Mouse (Mus musculus): ENCODE measurements around the gene Fbxw2.
"Not testable (repeated sequence)": the region's sequence is repeated elsewhere in the genome, so short reads cannot be mapped to it uniquely, and the experiment has no call there.

Fbxw2 gene

GRCm38 (mm10) chr2:34810775-34811174 lies 15.3 kb downstream of the Fbxw2 start:
- DNase-seq: no peak

DNA sequence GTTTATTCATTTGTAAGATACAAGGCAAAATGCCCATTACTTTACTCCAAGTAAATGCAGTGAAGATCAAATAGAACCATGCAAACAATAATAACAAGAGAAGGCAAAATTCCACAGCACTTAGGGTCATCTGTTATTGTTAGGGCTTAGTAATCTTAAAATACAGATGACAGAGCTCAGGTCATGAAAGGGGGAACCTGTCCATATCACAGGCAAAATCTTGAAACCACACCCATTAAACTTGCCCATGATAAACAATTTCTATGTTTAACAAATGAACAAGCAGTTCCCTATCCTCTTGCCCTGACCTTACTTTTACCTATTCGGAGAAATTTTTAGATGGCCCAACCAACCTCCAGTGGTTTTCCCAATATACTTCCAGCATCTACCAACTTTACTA lies 16.5 kb downstream of the Fbxw2 start:
- no peak for DNase-seq

- no peak for DNase-seq
Measured at GRCm38 (mm10) chr2:34808057-34808456, 18.1 kb downstream of the Fbxw2 start.

DNA sequence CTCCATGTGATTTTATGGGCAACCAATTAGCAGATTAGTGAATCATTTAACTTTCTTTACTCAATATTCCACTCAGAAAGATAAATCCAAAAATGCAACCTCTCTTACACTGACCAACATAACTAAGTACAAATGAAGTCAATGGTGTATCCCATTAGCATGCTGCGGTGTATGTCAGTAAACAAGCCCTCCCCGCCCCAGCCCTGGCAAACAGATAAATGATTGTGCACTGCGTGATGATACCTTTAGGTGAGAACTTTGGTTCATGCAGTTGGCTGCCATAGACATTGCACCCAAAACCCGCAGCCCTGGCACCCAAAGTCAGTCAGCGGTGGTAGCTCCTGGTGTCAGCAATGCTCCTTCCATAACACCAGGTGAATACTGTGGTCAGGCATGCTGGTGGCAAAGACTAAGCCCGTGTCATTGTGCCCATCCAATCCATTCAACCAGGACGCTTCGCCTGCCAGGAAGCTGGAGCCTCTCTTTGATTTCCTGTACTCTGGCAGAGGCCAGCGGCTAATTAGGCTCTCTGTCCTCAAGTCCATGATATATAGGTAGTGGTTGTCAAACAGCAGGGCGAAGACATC lies 20.7 kb downstream of the Fbxw2 start:
- no peak for DNase-seq

GRCm38 (mm10) chr2:34804815-34805214 lies 21.3 kb downstream of the Fbxw2 start:
- no peak for DNase-seq

DNA sequence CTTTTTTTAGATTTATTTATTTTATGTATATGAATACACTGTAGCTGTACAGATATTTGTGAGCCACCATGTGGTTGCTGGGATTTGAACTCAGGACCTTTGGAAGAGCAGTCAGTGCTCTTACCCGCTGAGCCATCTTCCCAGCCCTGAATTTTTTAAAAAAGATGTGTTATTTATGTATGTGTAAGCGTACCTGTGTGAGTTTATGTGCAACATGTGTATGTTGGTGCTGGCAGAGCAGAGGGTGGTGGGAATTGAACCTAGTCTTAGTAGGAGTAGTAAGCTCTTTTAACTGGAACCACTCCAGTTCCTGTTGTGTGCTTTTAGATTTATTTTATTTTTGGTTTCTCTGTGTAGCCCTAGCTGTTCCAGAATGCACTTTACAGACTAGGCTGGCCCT lies 21.9 kb downstream of the Fbxw2 start:
- no peak for DNase-seq

- no peak for DNase-seq
Measured at GRCm38 (mm10) chr2:34803746-34804145, 22.4 kb downstream of the Fbxw2 start.

- peak; percentile 27 to 28 for DNase-seq
Measured at GRCm38 (mm10) chr2:34802565-34803245, 23.4 kb downstream of the Fbxw2 start.

DNA sequence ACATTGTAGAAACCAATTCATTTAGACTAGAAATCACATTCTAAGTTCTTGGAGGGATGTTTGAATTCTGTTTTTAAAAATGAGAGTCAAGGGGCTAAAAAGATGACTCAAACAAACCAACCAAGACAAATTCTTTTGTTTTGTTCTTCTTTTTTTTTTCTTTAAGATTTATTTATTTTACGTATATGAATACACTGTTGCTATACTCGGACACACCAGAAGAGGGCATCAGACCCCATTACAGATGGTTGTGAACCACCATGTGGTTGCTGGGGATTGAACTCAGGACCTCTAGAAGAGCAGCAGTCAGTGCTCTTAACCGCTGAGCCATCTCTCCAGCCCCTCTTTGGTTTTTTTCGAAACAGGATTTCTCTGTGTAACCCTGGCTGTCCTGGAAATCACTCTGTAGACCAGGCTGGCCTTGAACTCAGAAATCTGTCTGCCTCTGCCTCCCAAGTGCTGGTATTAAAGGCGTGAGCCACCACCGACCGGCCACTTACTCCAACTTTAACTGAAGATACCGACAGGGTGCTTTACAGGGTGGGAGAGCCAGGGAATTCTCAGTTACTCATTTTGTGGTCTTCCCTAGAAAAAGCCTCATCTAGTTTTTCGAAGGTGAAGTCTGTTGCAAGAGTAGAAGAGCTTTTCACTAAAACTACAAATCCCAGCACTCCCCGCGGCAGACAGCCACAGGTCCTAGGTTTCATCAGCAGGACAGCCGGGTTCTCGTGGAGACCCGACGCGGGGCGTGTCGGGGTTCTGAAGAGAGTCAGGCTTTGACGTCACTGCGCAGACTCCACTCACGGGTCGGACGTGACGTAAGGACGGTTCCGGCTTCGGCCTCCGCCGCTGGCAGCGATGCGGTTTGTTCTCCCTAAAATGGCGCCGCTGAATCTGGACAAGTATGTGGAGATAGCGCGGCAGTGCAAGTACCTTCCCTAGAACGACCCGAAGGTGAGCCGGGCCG lies 24.3 kb downstream of the Fbxw2 start:
- DNase-seq: peak; percentile 98 to 99

GRCm38 (mm10) chr2:34800371-34800770 lies 25.7 kb downstream of the Fbxw2 start:
- no peak for DNase-seq

DNA sequence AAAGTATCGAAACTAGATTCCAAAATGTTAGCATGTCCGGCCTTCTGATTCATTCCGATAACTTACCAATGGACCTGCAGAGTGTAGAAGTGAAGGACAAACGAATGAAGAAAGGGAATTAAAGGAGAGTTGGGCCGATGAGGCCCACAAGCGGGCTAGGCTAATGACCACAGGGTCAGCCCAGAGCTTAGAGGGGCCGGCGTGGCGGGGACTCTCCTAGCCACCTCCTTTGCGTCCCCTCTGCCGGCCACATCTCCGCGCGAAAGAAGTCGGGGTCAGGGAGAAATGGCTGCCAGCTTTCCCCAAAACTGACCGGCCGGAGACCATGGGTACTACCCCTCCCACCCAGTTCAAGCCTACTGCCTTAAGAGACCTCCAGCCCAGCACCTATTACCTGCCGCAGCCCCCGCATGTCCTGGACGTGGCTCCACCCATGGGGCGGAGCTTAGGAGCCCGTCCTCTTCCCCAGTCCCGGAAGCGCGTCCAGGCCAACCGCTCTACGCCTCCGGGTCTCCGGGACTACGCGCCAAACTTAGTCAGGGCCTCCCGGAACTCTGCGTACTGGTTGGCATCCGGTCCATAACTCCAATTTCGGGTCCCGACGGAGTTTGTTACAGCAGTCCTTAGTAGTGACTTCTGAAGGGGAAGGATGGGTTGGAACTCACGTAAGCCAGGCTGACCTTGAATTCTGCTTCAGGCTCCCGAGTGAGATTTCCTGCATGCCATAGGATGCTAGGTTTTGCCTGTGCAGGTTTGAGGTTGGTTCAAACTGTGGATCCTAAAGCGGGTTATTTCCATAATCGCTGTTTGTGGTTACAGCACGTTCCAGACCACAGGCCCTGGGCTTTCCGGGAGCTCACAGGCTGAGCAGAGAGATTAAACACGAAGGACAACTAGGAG lies 26.5 kb downstream of the Fbxw2 start, which contains the start of gene Rabepk:
Gene Rabepk, minus strand, starts transcription at position 556 of the 900 bp plus-strand sequence.
- DNase-seq: peak; percentile 89 to 93

DNA sequence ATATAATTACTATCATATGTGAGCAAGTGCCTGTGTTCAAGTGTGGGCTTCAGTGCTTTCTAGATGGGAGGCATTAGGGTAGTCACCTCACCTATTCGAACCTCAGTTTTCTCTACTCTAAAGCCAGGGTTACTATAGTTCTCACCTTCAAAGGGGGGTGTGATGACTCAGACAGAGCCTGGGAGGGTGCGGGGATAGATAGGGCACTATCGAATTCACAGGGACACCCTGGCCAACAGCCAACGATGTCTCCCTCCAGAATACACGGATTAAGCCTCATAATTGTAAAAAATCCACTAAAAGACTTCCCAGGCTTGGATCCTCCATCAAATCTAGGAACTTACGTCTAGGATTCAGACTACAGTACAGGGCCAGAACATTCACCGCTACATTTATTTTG lies 30.7 kb downstream of the Fbxw2 start:
- DNase-seq: no peak

- DNase-seq: no peak
Measured at GRCm38 (mm10) chr2:34794511-34794910, 31.6 kb downstream of the Fbxw2 start.

DNA sequence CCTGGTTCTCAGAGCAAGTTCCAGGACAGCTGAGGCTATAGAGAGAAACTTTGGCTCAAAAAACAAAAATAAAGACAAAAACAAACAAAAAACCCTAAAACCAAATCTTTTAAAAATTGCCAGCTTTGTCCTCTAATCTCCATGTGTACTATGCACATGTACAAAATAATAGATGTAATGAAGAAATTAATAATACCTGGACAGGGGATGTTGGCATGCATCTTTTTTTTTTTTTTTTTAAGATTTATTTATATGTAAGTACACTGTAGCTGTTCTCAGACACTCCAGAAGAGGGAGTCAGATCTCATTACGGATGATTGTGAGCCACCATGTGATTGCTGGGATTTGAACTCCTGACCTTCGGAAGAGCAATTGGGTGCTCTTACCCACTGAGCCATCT lies 33.6 kb downstream of the Fbxw2 start:
- not testable (repeated sequence) for DNase-seq

GRCm38 (mm10) chr2:34790282-34790681 lies 35.8 kb downstream of the Fbxw2 start:
- no peak for DNase-seq

- peak; percentile 35 to 54 for DNase-seq
Measured at GRCm38 (mm10) chr2:34784085-34784484, 42.0 kb downstream of the Fbxw2 start.

DNA sequence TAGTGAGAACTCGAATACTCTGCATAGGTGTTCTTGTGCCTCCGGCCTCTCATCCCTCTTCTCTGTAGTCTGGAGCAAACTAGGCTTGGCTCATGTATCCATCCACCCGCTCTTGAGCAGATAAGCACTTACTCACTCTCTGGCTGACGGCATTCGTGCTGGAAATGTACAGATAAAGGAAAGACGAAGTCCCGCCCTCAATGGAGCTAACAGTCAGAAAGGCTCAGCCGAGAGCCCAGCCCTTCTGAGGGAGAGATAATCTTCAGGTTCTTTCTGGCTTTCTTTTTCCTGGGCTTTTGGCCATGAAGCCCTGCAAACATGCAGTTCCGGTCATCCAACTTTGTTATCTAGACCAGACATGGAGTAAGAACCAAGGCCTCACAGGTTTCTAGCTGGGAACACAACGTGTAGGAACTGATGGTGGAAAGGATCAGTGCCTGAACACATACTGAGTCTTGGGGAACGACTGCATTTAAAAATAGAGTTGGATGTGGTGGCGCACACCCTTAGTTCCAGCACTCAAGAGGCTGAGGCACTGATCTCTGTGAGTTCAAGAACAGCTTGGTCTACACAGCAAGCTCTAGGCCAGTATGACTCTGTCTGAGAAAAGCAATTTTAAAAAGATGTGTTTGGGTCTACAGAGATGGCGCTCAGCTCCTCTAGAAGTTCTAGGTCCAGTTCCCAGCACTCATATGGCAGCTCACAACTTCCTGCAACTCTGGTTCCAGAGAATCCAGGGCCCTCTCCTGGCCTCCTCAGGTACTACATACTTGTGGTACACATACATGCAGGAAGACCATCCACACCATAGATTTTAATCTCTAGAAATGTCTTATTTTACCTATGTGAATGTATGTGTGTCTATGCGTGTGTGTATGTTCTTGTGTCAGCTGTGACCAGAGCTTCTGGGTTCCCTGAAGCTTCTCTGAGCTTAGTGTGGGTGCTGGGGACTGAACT lies 42.8 kb downstream of the Fbxw2 start:
- peak in 1 of 2 experiments; percentile 9 for DNase-seq

GRCm38 (mm10) chr2:34777237-34777868 lies 48.8 kb downstream of the Fbxw2 start:
- no peak for DNase-seq

GRCm38 (mm10) chr2:34774493-34774892 lies 51.6 kb downstream of the Fbxw2 start:
- DNase-seq: no peak

GRCm38 (mm10) chr2:34773673-34774072 lies 52.4 kb downstream of the Fbxw2 start:
- no peak for DNase-seq

Data from lung, adult 18-20 months (tissue).